Mouse (Mus musculus): ENCODE measurements at regions not wholly inside any gene's neighbourhood (a gene's known extent, or its start where the extent isn't known, plus 50 kb on each side); places are given as distances from the start of the nearest gene placed in this dataset.

GRCm38 (mm10) chr10:25111636-25112422 is 184.5 kb upstream of the Arg1 start:
- TF ChIP-seq NELFE (IDR thresholded peaks at IDR 0.05; ENCODE audit: low read depth, low read length) (no peak), E2F4 (IDR thresholded peaks at IDR 0.05; ENCODE audit: borderline replicate concordance, low read depth, low read length) (no peak), ETS1 (IDR thresholded peaks at IDR 0.05; ENCODE audit: low read depth, low read length) (no peak)
- no peaks in the 10 kb centered on the region; a peak in 1 of 4 replicates for H3K4me1 ChIP-seq (ENCODE audit: control insufficient read depth in 1 of 2, insufficient read depth in 2 of 2, low read length in 2 of 2)
- H3K4me3 ChIP-seq (ENCODE audit: control insufficient read depth in 1 of 2, insufficient read depth in 1 of 2, low read depth in 2 of 2, low read length in 2 of 2) = no peak overlapping the region
- H3K27ac ChIP-seq (ENCODE audit: control insufficient read depth, low read depth, low read length) = no peak overlapping the region
- H3K36me3 ChIP-seq (ENCODE audit: control insufficient read depth in 1 of 2, insufficient read depth in 2 of 2, low read length in 2 of 2) = peaks cover 0 to 2% of the 10 kb centered on the region in 2 experiments; a peak in 1 of 4 replicates
- H3K79me2 ChIP-seq (ENCODE audit: control insufficient read depth, insufficient read depth, low read length, poor library complexity) = no peaks in the 10 kb centered on the region
- no peaks in the 10 kb centered on the region for H3K9me3 ChIP-seq (replicated peaks; ENCODE audit: insufficient read depth, low read length)
- no peak overlapping the region for H3K9ac ChIP-seq (ENCODE audit: control insufficient read depth, low read depth, low read length, poor library complexity, severe bottlenecking)
- no peaks in the 10 kb centered on the region for H3K27me3 ChIP-seq (ENCODE audit: control insufficient read depth in 1 of 2, insufficient read depth in 2 of 2, low read length in 2 of 2)
- DNase-seq (ENCODE audit: low read depth, low spot score) = no peak

GRCm38 (mm10) chr10:25111181-25111580 is 183.9 kb upstream of the Arg1 start:
- Histone ChIP-seq H3K4me1 (ENCODE audit: control insufficient read depth in 1 of 2, insufficient read depth in 2 of 2, low read length in 2 of 2) (no peaks in the 10 kb centered on the region), H3K79me2 (ENCODE audit: control insufficient read depth, insufficient read depth, low read length, poor library complexity) (no peaks in the 10 kb centered on the region), H3K36me3 (ENCODE audit: control insufficient read depth in 1 of 2, insufficient read depth in 2 of 2, low read length in 2 of 2) (0 out of 4 replicates have a peak, but pooled peaks cover 0 to 2% of the 10 kb centered on the region in 2 experiments), H3K4me3 (ENCODE audit: control insufficient read depth in 1 of 2, insufficient read depth in 1 of 2, low read depth in 2 of 2, low read length in 2 of 2) (no peak overlapping the region), H3K9me3 (replicated peaks; ENCODE audit: insufficient read depth, low read length) (no peaks in the 10 kb centered on the region), H3K27me3 (ENCODE audit: control insufficient read depth in 1 of 2, insufficient read depth in 2 of 2, low read length in 2 of 2) (no peaks in the 10 kb centered on the region), H3K27ac (ENCODE audit: control insufficient read depth, low read depth, low read length) (no peak overlapping the region), H3K9ac (ENCODE audit: control insufficient read depth, low read depth, low read length, poor library complexity, severe bottlenecking) (no peak overlapping the region)
- DNase-seq (ENCODE audit: low read depth, low spot score) = no peak
- no peak for TF ChIP-seq USF2 (IDR thresholded peaks at IDR 0.05; ENCODE audit: borderline replicate concordance in 1 of 2, insufficient read depth in 1 of 2, low read depth in 1 of 2, low read length in 2 of 2)
- no peak for TF ChIP-seq MYC (IDR thresholded peaks at IDR 0.05; ENCODE audit: low read depth, low read length)
- TF ChIP-seq HCFC1 (IDR thresholded peaks at IDR 0.05; ENCODE audit: low read depth, low read length) = no peak
- no peak for TF ChIP-seq POLR2AphosphoS5 (IDR thresholded peaks at IDR 0.05; ENCODE audit: borderline replicate concordance, low read depth, low read length)
- TF ChIP-seq JUND (IDR thresholded peaks at IDR 0.05; ENCODE audit: low read depth, low read length) = no peak
- TF ChIP-seq CHD1 (IDR thresholded peaks at IDR 0.05; ENCODE audit: low read depth, low read length) = no peak
- no peak for TF ChIP-seq E2F4 (IDR thresholded peaks at IDR 0.05; ENCODE audit: borderline replicate concordance, low read depth, low read length)
- no peak for TF ChIP-seq TAL1 (IDR thresholded peaks at IDR 0.05; ENCODE audit: low read length)
- TF ChIP-seq RCOR1 (IDR thresholded peaks at IDR 0.05; ENCODE audit: low read depth, low read length) = no peak
- no peak for TF ChIP-seq CHD2 (IDR thresholded peaks at IDR 0.05; ENCODE audit: low read length)
- no peak for TF ChIP-seq NELFE (IDR thresholded peaks at IDR 0.05; ENCODE audit: low read depth, low read length)
- no peak for TF ChIP-seq SIN3A (IDR thresholded peaks at IDR 0.05; ENCODE audit: low read length)

- H3K4me1 ChIP-seq (ENCODE audit: control insufficient read depth in 1 of 2, insufficient read depth in 2 of 2, low read length in 2 of 2) = no peaks in the 10 kb centered on the region
- DNase-seq (ENCODE audit: low read depth, low spot score) = no peak
- H3K4me3 ChIP-seq (ENCODE audit: control insufficient read depth in 1 of 2, insufficient read depth in 1 of 2, low read depth in 2 of 2, low read length in 2 of 2) = no peak overlapping the region
- H3K79me2 ChIP-seq (ENCODE audit: control insufficient read depth, insufficient read depth, low read length, poor library complexity) = no peaks in the 10 kb centered on the region
- H3K27me3 ChIP-seq (ENCODE audit: control insufficient read depth in 1 of 2, insufficient read depth in 2 of 2, low read length in 2 of 2) = no peaks in the 10 kb centered on the region
- H3K9me3 ChIP-seq (replicated peaks; ENCODE audit: insufficient read depth, low read length) = no peaks in the 10 kb centered on the region
- TF ChIP-seq NELFE (IDR thresholded peaks at IDR 0.05; ENCODE audit: low read depth, low read length) (no peak), JUND (IDR thresholded peaks at IDR 0.05; ENCODE audit: low read depth, low read length) (no peak), UBTF (IDR thresholded peaks at IDR 0.05; ENCODE audit: borderline replicate concordance, insufficient read depth, low read depth, low read length) (no peak), MEF2A (IDR thresholded peaks at IDR 0.05; ENCODE audit: extremely low read depth, insufficient replicate concordance, low read depth, low read length, poor library complexity, severe bottlenecking) (no peak)
- H3K36me3 ChIP-seq (ENCODE audit: control insufficient read depth in 1 of 2, insufficient read depth in 2 of 2, low read length in 2 of 2) = no peaks in the 10 kb centered on the region
- H3K27ac ChIP-seq (ENCODE audit: control insufficient read depth, low read depth, low read length) = no peak overlapping the region
- H3K9ac ChIP-seq (ENCODE audit: control insufficient read depth, low read depth, low read length, poor library complexity, severe bottlenecking) = no peak overlapping the region
Measured at GRCm38 (mm10) chr10:25098070-25098469, 170.8 kb upstream of the Arg1 start.
